Mouse (Mus musculus) kidney, adult 9 months (tissue): ENCODE measurements at regions not wholly inside any gene's neighbourhood (a gene's known extent, or its start where the extent isn't known, plus 50 kb on each side); places are given as distances from the start of the nearest gene placed in this dataset.

ENCODE experiments used
- DNase-seq: peaks from one replicate; pipeline ENCODE4 v3.0.0; 2022

- no peak for DNase-seq
Observed at GRCm38 (mm10) chr17:79164874-79165553, 113.3 kb downstream of the Qpct start.

- DNase-seq, result no peak
Observed at GRCm38 (mm10) chr17:79163983-79164382, 112.3 kb downstream of the Qpct start.

GRCm38 (mm10) chr17:79154138-79154537 is 102.4 kb downstream of the Qpct start:
- DNase-seq, result no peak

- no peak for DNase-seq
Observed at GRCm38 (mm10) chr17:79152823-79153222, 101.1 kb downstream of the Qpct start.

GRCm38 (mm10) chr17:79147883-79148282 is 96.2 kb downstream of the Qpct start:
- no peak for DNase-seq

- DNase-seq, result no peak
Observed at GRCm38 (mm10) chr17:79144913-79145625, 93.4 kb downstream of the Qpct start.

GRCm38 (mm10) chr17:79143031-79143430 is 91.3 kb downstream of the Qpct start:
- DNase-seq, result no peak
